Mouse (Mus musculus): ENCODE data around the gene Otub1.

DNA sequence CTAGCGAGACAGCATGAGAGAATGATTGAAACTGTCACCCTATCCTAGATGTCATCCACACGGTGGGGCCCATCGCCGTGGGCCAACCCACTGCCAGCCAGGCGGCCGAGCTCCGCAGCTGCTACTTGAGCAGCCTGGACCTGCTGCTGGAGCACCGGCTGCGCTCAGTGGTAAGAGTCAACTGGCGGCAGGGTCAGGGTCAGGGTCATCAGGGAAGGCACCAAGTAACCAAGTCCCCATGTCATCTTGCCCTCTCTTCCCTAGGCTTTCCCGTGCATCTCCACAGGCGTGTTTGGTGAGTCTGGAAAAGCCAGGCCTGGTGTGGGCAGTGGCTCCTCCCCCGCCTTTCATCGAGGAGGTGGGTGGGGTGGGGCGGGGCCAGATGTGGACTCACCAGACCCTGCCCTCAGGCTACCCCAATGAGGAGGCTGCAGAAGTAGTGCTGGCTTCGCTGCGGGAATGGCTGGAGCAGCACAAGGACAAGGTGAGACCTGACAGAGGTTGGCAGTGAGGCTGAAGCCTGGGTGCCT lies 9.3 kb downstream of the Otub1 start:
- TF ChIP-seq CTCF (IDR thresholded peaks at IDR 0.05; ENCODE audit: low read depth): no peak
- TF ChIP-seq EP300 (IDR thresholded peaks at IDR 0.05; ENCODE audit: low read depth): no peak
